Mouse (Mus musculus) kidney, embryonic 15.5 days (tissue): ENCODE data around the gene Nr1i2. TPM values are rescaled to one million over a fixed set of nuclear protein-coding genes. Genes with fewer than 3 reads are reported as not detected.

ENCODE experiments used
- ATAC-seq: fragments of 200-750 bp; cut with Nextera tagmentation; replicated peaks from 2 replicates; pipeline ENCODE4 v1.8.0; 2017; ENCODE audit warnings: moderate TSS enrichment; ENCODE audit not compliant: low FRiP score
- H3K27ac ChIP-seq: fragments of 300-500 bp; sonication (generic); 2 replicates; pipeline ENCODE4 v1.5.1; 2015; ENCODE audit warnings: mild to moderate bottlenecking, inconsistent platforms
- H3K27me3 ChIP-seq: fragments of 300-500 bp; sonication (generic); 2 replicates; pipeline ENCODE4 v1.6.1; 2015; ENCODE audit warnings: inconsistent platforms
- H3K36me3 ChIP-seq: fragments of 300-500 bp; sonication (generic); 2 replicates; pipeline ENCODE4 v1.6.1; 2015; ENCODE audit warnings: inconsistent platforms
- H3K4me1 ChIP-seq: fragments of 300-500 bp; sonication (generic); 2 replicates; pipeline ENCODE4 v1.6.1; 2015; ENCODE audit warnings: inconsistent platforms
- H3K4me2 ChIP-seq: fragments of 300-500 bp; sonication (generic); 2 replicates; pipeline ENCODE4 v1.6.1; 2015; ENCODE audit warnings: moderate library complexity, mild to moderate bottlenecking, inconsistent platforms
- H3K4me3 ChIP-seq: fragments of 300-500 bp; sonication (generic); replicated peaks from 2 replicates; pipeline ENCODE4 v1.5.1; 2015; ENCODE audit warnings: mild to moderate bottlenecking, inconsistent platforms
- H3K9ac ChIP-seq: fragments of 300-500 bp; sonication (generic); 2 replicates; pipeline ENCODE4 v1.6.1; 2015; ENCODE audit warnings: mild to moderate bottlenecking, inconsistent platforms
- H3K9me3 ChIP-seq: fragments of 300-500 bp; sonication (generic); replicated peaks from 2 replicates; pipeline ENCODE4 v1.6.1; 2016; ENCODE audit warnings: inconsistent platforms
- WGBS: fragments of 180-500 bp; shearing (Covaris S2); methylation state at CpG from one replicate; pipeline ENCODE4 v1.1.7; 2015; ENCODE audit warnings: mixed read lengths; 5-methylcytosine and 5-hydroxymethylcytosine counted together
- polyA plus RNA-seq: library from polyadenylated mRNA; unstranded; fragments of >200 nt; fragmentation: Nextera tagmentation; extraction: Ambion mirVana; gene quantifications from 2 replicates; pipeline ENCODE4 v1.2.1, GENCODE M21; 2015

Nr1i2 gene
- polyA plus RNA-seq, 1 experiment from 2014 or later = 0.49 TPM

GRCm38 (mm10) chr16:38307651-38308050 is 13.0 kb upstream of the Nr1i2 start:
- Histone ChIP-seq H3K9me3 (no peaks in the 10 kb centered on the region), H3K36me3 (no peaks in the 10 kb centered on the region), H3K27ac (no peak overlapping the region), H3K4me1 (peaks cover 23% of the 10 kb centered on the region), H3K4me2 (no peak overlapping the region), H3K9ac (no peak overlapping the region), H3K4me3 (no peak overlapping the region), H3K27me3 (0 out of 2 replicates have a peak, but pooled peaks cover 3% of the 10 kb centered on the region)
- no peak for ATAC-seq
- WGBS = 42% methylated on average over 7 of the region's 7 CpGs

- no peak overlapping the region for H3K9ac ChIP-seq
- H3K4me1 ChIP-seq = peaks cover 23% of the 10 kb centered on the region
- H3K27ac ChIP-seq = no peak overlapping the region
- no peak overlapping the region for H3K4me3 ChIP-seq
- 18% methylated on average over 5 of the region's 5 CpGs for WGBS
- no peak for ATAC-seq
- no peak overlapping the region for H3K4me2 ChIP-seq
- H3K9me3 ChIP-seq = no peaks in the 10 kb centered on the region
- H3K27me3 ChIP-seq = 0 out of 2 replicates have a peak, but pooled peaks cover 3% of the 10 kb centered on the region
- H3K36me3 ChIP-seq = no peaks in the 10 kb centered on the region
These were observed 12.6 kb upstream of the Nr1i2 start for GRCm38 (mm10) chr16:38307221-38307605.

GRCm38 (mm10) chr16:38306571-38307220 is 12.1 kb upstream of the Nr1i2 start:
- no peaks in the 10 kb centered on the region for H3K36me3 ChIP-seq
- H3K4me1 ChIP-seq = peaks cover 23% of the 10 kb centered on the region
- H3K9me3 ChIP-seq = no peaks in the 10 kb centered on the region
- H3K27me3 ChIP-seq = 0 out of 2 replicates have a peak, but pooled peaks cover 3% of the 10 kb centered on the region
- ATAC-seq = 0 out of 2 replicates have a peak, but pooled peaks have one; percentile 38
- WGBS = 52% methylated on average over 18 of the region's 18 CpGs
- no peak overlapping the region for H3K4me3 ChIP-seq
- H3K4me2 ChIP-seq = no peak overlapping the region
- no peak overlapping the region for H3K27ac ChIP-seq
- H3K9ac ChIP-seq = no peak overlapping the region

GRCm38 (mm10) chr16:38304460-38305194 is 10.0 kb upstream of the Nr1i2 start:
- no peak overlapping the region; the same call in 1 of the 2 replicates for H3K4me3 ChIP-seq

GRCm38 (mm10) chr16:38302367-38302766 is 7.7 kb upstream of the Nr1i2 start:
- Histone ChIP-seq H3K36me3 (no peaks in the 10 kb centered on the region), H3K27me3 (0 out of 2 replicates have a peak, but pooled peaks cover 3% of the 10 kb centered on the region), H3K9ac (no peak overlapping the region), H3K4me2 (no peak overlapping the region), H3K4me3 (no peak overlapping the region), H3K4me1 (peaks cover 20% of the 10 kb centered on the region), H3K9me3 (no peaks in the 10 kb centered on the region), H3K27ac (no peak overlapping the region)
- ATAC-seq = no peak
- WGBS = 90% methylated on average over 13 of the region's 13 CpGs

More at GRCm38 (mm10) chr16:38304460-38305194, 10.0 kb upstream of the Nr1i2 start:
- H3K27ac ChIP-seq = no peak overlapping the region
- H3K9ac ChIP-seq = no peak overlapping the region
- H3K9me3 ChIP-seq = no peaks in the 10 kb centered on the region
- 51% methylated on average over 17 of the region's 17 CpGs for WGBS
- peaks cover 23% of the 10 kb centered on the region for H3K4me1 ChIP-seq
- H3K27me3 ChIP-seq = 0 out of 2 replicates have a peak, but pooled peaks cover 3% of the 10 kb centered on the region
- no peaks in the 10 kb centered on the region for H3K36me3 ChIP-seq
- peak; percentile 64 for ATAC-seq
- peak overlapping the region; percentile 36 for H3K4me2 ChIP-seq

GRCm38 (mm10) chr16:38298410-38298809 is 3.8 kb upstream of the Nr1i2 start:
- Histone ChIP-seq H3K4me1 (peaks cover 12% of the 10 kb centered on the region), H3K4me2 (no peak overlapping the region), H3K36me3 (no peaks in the 10 kb centered on the region), H3K27me3 (no peaks in the 10 kb centered on the region), H3K9me3 (no peaks in the 10 kb centered on the region), H3K4me3 (no peak overlapping the region), H3K27ac (no peak overlapping the region), H3K9ac (no peak overlapping the region)
- no peak for ATAC-seq
- 82% methylated on average over 6 of the region's 6 CpGs for WGBS

- Histone ChIP-seq H3K9ac (no peak overlapping the region), H3K9me3 (no peaks in the 10 kb centered on the region), H3K27me3 (no peaks in the 10 kb centered on the region), H3K4me2 (no peak overlapping the region), H3K36me3 (no peaks in the 10 kb centered on the region), H3K4me3 (no peak overlapping the region), H3K27ac (no peak overlapping the region), H3K4me1 (peaks cover 12% of the 10 kb centered on the region)
- 0 out of 2 replicates have a peak, but pooled peaks have one; percentile 60 for ATAC-seq
- WGBS = 22% methylated on average over 5 of the region's 5 CpGs
These were observed 816 bp upstream of the Nr1i2 start for GRCm38 (mm10) chr16:38295349-38295930.

GRCm38 (mm10) chr16:38290151-38290550 is 4.5 kb downstream of the Nr1i2 start:
- H3K36me3 ChIP-seq = no peaks in the 10 kb centered on the region
- no peak overlapping the region for H3K4me2 ChIP-seq
- no peak for ATAC-seq
- no peak overlapping the region for H3K9ac ChIP-seq
- no peak overlapping the region for H3K27ac ChIP-seq
- H3K4me3 ChIP-seq = no peak overlapping the region
- H3K9me3 ChIP-seq = no peaks in the 10 kb centered on the region
- 71% methylated on average over 2 of the region's 2 CpGs for WGBS
- H3K4me1 ChIP-seq = peaks cover 17% of the 10 kb centered on the region
- no peaks in the 10 kb centered on the region for H3K27me3 ChIP-seq

- H3K36me3 ChIP-seq = no peaks in the 10 kb centered on the region
- no peak overlapping the region for H3K4me3 ChIP-seq
- H3K27me3 ChIP-seq = no peaks in the 10 kb centered on the region
- no peak for ATAC-seq
- H3K9ac ChIP-seq = no peak overlapping the region
- 11% methylated on average over 6 of the region's 6 CpGs for WGBS
- H3K4me2 ChIP-seq = no peak overlapping the region
- peaks cover 14% of the 10 kb centered on the region for H3K4me1 ChIP-seq
- H3K9me3 ChIP-seq = no peaks in the 10 kb centered on the region
- no peak overlapping the region for H3K27ac ChIP-seq
These were observed 5.8 kb downstream of the Nr1i2 start for GRCm38 (mm10) chr16:38288851-38289250.

GRCm38 (mm10) chr16:38287762-38288161 is 6.9 kb downstream of the Nr1i2 start:
- Histone ChIP-seq H3K27ac (no peak overlapping the region), H3K9me3 (no peaks in the 10 kb centered on the region), H3K27me3 (no peaks in the 10 kb centered on the region), H3K4me3 (no peak overlapping the region), H3K4me2 (no peak overlapping the region), H3K9ac (no peak overlapping the region), H3K4me1 (peaks cover 19% of the 10 kb centered on the region), H3K36me3 (no peaks in the 10 kb centered on the region)
- ATAC-seq = no peak
- WGBS = 90% methylated on average over 3 of the region's 3 CpGs

GRCm38 (mm10) chr16:38287357-38287756 is 7.3 kb downstream of the Nr1i2 start:
- 81% methylated on average over 6 of the region's 6 CpGs for WGBS

GRCm38 (mm10) chr16:38286541-38286940 is 8.1 kb downstream of the Nr1i2 start:
- 65% methylated on average over 4 of the region's 4 CpGs for WGBS
- no peak overlapping the region for H3K4me2 ChIP-seq
- no peaks in the 10 kb centered on the region for H3K36me3 ChIP-seq
- no peak overlapping the region for H3K9ac ChIP-seq
- ATAC-seq = no peak
- no peak overlapping the region for H3K4me3 ChIP-seq
- no peak overlapping the region for H3K27ac ChIP-seq
- H3K27me3 ChIP-seq = no peaks in the 10 kb centered on the region
- peaks cover 19% of the 10 kb centered on the region for H3K4me1 ChIP-seq
- no peaks in the 10 kb centered on the region for H3K9me3 ChIP-seq

More at GRCm38 (mm10) chr16:38287357-38287756, 7.3 kb downstream of the Nr1i2 start:
- Histone ChIP-seq H3K27ac (no peak overlapping the region), H3K4me2 (no peak overlapping the region), H3K4me3 (no peak overlapping the region), H3K4me1 (peaks cover 19% of the 10 kb centered on the region), H3K9me3 (no peaks in the 10 kb centered on the region), H3K36me3 (no peaks in the 10 kb centered on the region), H3K9ac (no peak overlapping the region), H3K27me3 (no peaks in the 10 kb centered on the region)
- no peak for ATAC-seq
